Mouse (Mus musculus) lung, adult 2 months (tissue): Measurements from ENCODE around the gene Sar1a.

Experiments
- CTCF ChIP-seq: fragments of 200-500 bp; IDR thresholded peaks from 2 replicates; pipeline ENCODE4 v1.5.1; 2011; ENCODE audit warnings: mild to moderate bottlenecking, low read length, control low read depth; ENCODE audit not compliant: insufficient read depth
- POLR2A ChIP-seq: fragments of 200-500 bp; IDR thresholded peaks from 2 replicates; pipeline ENCODE4 v1.6.1; 2011; ENCODE audit warnings: low read depth, mild to moderate bottlenecking, control low read depth, low read length, borderline replicate concordance; ENCODE audit errors: extremely low read depth

DNA sequence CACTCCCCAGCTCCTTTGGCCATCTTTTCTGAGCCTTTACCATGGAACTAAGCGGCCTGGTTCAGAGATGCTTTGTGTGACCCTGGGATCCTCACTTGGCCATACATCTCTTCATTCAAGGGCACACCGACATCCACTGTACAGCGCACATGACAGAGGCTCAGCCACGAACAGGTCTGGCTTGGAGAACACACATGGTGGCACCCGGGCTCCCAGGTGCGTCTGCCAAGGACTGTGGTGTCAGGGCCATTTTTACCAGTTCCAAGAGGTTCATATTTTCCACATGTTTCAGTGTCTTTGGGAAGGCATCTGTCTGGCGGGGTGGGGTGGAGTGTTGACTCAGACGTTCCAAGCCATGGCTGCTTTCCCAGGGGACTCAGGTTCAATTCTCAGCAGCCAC lies 62.2 kb downstream of the Sar1a start:
- no peak for TF ChIP-seq CTCF
- TF ChIP-seq POLR2A: no peak
